11 mouse cellular contexts compared by ENCODE assay signal in genomic region chr15:95920047-95920446, GRCm38 (mm10).
DNase-seq lines count a peak whose midpoint lies in the region; ATAC-seq lines count a peak whose summit lies in the region.
"Had no signal": no experiment of that assay in that cellular context is flagged by ENCODE, and none has a peak within 500 bp of the region (broad histone marks: within the 10 kb centered on the region; RNA-seq: fewer than 3 reads in every experiment).

No protein-coding gene starts in this region.

- no peak overlapping the region for H3K4me3 ChIP-seq in hindbrain, embryonic 14.5 days (replicated peaks; ENCODE audit: low read length)
- H3K4me3 ChIP-seq in hindbrain, embryonic 11.5 days (ENCODE audit: low read depth, low read length), result no peak overlapping the region

- H3K27me3 ChIP-seq in hindbrain, embryonic 14.5 days (ENCODE audit: control insufficient read depth, insufficient read depth, low read length), result no peaks in the 10 kb centered on the region
- H3K27me3 ChIP-seq in hindbrain, embryonic 11.5 days (ENCODE audit: control insufficient read depth, insufficient read depth, low read length), result no peaks in the 10 kb centered on the region

- peak; percentile 43 for DNase-seq in hindbrain, embryonic 14.5 days (ENCODE audit: low spot score)
- no peak for DNase-seq in hindbrain, embryonic 11.5 days (ENCODE audit: low spot score)
- peak; percentile 14 for DNase-seq in adipocyte (ENCODE audit: low spot score)
- DNase-seq in retina, embryonic 14.5 days (ENCODE audit: low spot score), result peak; percentile 30
- no peak for DNase-seq in thymus, postnatal 4 days
- DNase-seq in kidney, adult 9 months, result no peak
- DNase-seq in heart, adult 9 months (ENCODE audit: low spot score in 2 of 2), result no peak
- DNase-seq: heart, postnatal 14 days; thymus, postnatal 25 days had no signal

- 50% methylated on average over 9 of the region's 9 CpGs for WGBS in hindbrain, embryonic 14.5 days
- 77% methylated on average over 9 of the region's 9 CpGs for WGBS in hindbrain, embryonic 11.5 days

- no peak overlapping the region; the same call in 1 of the 2 replicates for H3K9ac ChIP-seq in hindbrain, embryonic 14.5 days
- H3K9ac ChIP-seq in hindbrain, embryonic 11.5 days (ENCODE audit: low read depth, low read length), result no peak overlapping the region

- peak overlapping the region; percentile 21; the same call in 1 of the 2 replicates for H3K27ac ChIP-seq in hindbrain, embryonic 14.5 days
- no peak overlapping the region for H3K27ac ChIP-seq in hindbrain, embryonic 11.5 days (ENCODE audit: low read depth, low read length)

- ATAC-seq in hindbrain, embryonic 14.5 days (ENCODE audit: low FRiP score), result 0 out of 2 replicates have a peak, but pooled peaks have one; percentile 46
- ATAC-seq in hindbrain, embryonic 11.5 days (ENCODE audit: low FRiP score), result no peak
- ATAC-seq in granulocyte monocyte progenitor cell, adult 5-6 weeks (replicated peaks; ENCODE audit: poor library complexity, severe bottlenecking), result peak; percentile 37; the same call in 1 of the 2 replicates
- ATAC-seq: lung, postnatal 0 days had no signal

- H3K9me3 ChIP-seq in hindbrain, embryonic 14.5 days (ENCODE audit: control insufficient read depth, low read length), result no peaks in the 10 kb centered on the region
- H3K9me3 ChIP-seq in hindbrain, embryonic 11.5 days (ENCODE audit: control insufficient read depth, low read length), result no peaks in the 10 kb centered on the region

- no peaks in the 10 kb centered on the region for H3K4me1 ChIP-seq in hindbrain, embryonic 14.5 days (replicated peaks; ENCODE audit: control insufficient read depth, insufficient read depth, low read length)
- H3K4me1 ChIP-seq in hindbrain, embryonic 11.5 days (replicated peaks; ENCODE audit: control insufficient read depth, insufficient read depth, low read length), result no peaks in the 10 kb centered on the region

- H3K4me2 ChIP-seq in hindbrain, embryonic 14.5 days (replicated peaks), result no peak overlapping the region
- H3K4me2 ChIP-seq in hindbrain, embryonic 11.5 days (replicated peaks; ENCODE audit: low read depth, low read length), result no peak overlapping the region

- peaks cover 4% of the 10 kb centered on the region for H3K36me3 ChIP-seq in hindbrain, embryonic 14.5 days (replicated peaks; ENCODE audit: control insufficient read depth, insufficient read depth)
- no peaks in the 10 kb centered on the region for H3K36me3 ChIP-seq in hindbrain, embryonic 11.5 days (ENCODE audit: control insufficient read depth, insufficient read depth, low read length)

Comparison
In these comparisons a context has a peak if more than half of its experiments do, and no peak if none do; other contexts are left out.
1. DNase-seq: peak in hindbrain, embryonic 14.5 days (single experiment), adipocyte (single experiment) and retina, embryonic 14.5 days (single experiment); none in hindbrain, embryonic 11.5 days (single experiment), thymus, postnatal 4 days (single experiment), kidney, adult 9 months (single experiment) and heart, adult 9 months (0 of 2).